Mouse (Mus musculus) cerebellum, adult 2 months (tissue): ENCODE data around the gene Wscd2. TPM values are rescaled to one million over a fixed set of nuclear protein-coding genes. Genes with fewer than 3 reads are reported as not detected.

Experiments used
- DNase-seq, 2 experiments: peaks; one replicate each; pipeline ENCODE4 v3.0.0; 2021
- H3K27ac ChIP-seq: fragments of 200-500 bp; 2 replicates; pipeline ENCODE4 v1.5.1; 2012; ENCODE audit warnings: low read length, control low read depth, inconsistent platforms; ENCODE audit not compliant: insufficient read depth
- H3K27me3 ChIP-seq: fragments of 200-500 bp; 2 replicates; pipeline ENCODE4 v1.6.1; 2012; ENCODE audit warnings: inconsistent platforms, mild to moderate bottlenecking, low read length, moderate library complexity; ENCODE audit not compliant: control insufficient read depth, insufficient read depth
- H3K4me1 ChIP-seq: fragments of 200-500 bp; 2 replicates; pipeline ENCODE4 v1.6.1; 2011; ENCODE audit warnings: low read length; ENCODE audit not compliant: control insufficient read depth, insufficient read depth
- H3K4me3 ChIP-seq: fragments of 200-500 bp; replicated peaks from 2 replicates; pipeline ENCODE3; 2011; ENCODE audit warnings: mild to moderate bottlenecking, low read depth, low read length, control low read depth; ENCODE audit not compliant: insufficient read depth
- CTCF ChIP-seq: fragments of 200-500 bp; IDR thresholded peaks from 2 replicates; pipeline ENCODE4 v1.5.1; 2011; ENCODE audit warnings: low read depth, mild to moderate bottlenecking, control low read depth, low read length, moderate library complexity, borderline replicate concordance; ENCODE audit not compliant: insufficient read depth
- POLR2A ChIP-seq: fragments of 200-500 bp; IDR thresholded peaks from 2 replicates; pipeline ENCODE4 v1.6.1; 2011; ENCODE audit warnings: low read length, control low read depth, borderline replicate concordance; ENCODE audit not compliant: insufficient read depth
- WGBS: fragments of 180-500 bp; shearing (Covaris S2); methylation state at CpG from one replicate; pipeline ENCODE4 v1.1.7; 2018; 5-methylcytosine and 5-hydroxymethylcytosine counted together
- polyA plus RNA-seq: library from polyadenylated mRNA; depleted of rRNA; stranded (reverse); fragments of >200 nt; gene quantifications from 2 replicates; pipeline ENCODE4 v1.2.3, GENCODE M21; 2012

The Wscd2 gene
- polyA plus RNA-seq, 1 experiment = 113 TPM

GRCm38 (mm10) chr5:113496926-113497325 is 6.8 kb downstream of the Wscd2 start:
- TF ChIP-seq CTCF = no peak
- TF ChIP-seq POLR2A = no peak
- Histone ChIP-seq H3K4me3 (no peak overlapping the region), H3K27me3 (no peaks in the 10 kb centered on the region), H3K27ac (0 out of 2 replicates have a peak overlapping the region, but pooled peaks have one; percentile 15), H3K4me1 (peaks cover 33% of the 10 kb centered on the region)
- DNase-seq = peak; percentile 45 to 62
- WGBS = 14% methylated on average over 3 of the region's 3 CpGs

GRCm38 (mm10) chr5:113499421-113499820 is 9.3 kb downstream of the Wscd2 start:
- 21% methylated on average over 11 of the region's 11 CpGs for WGBS
- Histone ChIP-seq H3K4me1 (peaks cover 52% of the 10 kb centered on the region), H3K27me3 (no peaks in the 10 kb centered on the region), H3K27ac (0 out of 2 replicates have a peak overlapping the region, but pooled peaks have one; percentile 0), H3K4me3 (no peak overlapping the region)
- no peak for TF ChIP-seq POLR2A
- DNase-seq = peak in 1 of 2 experiments; percentile 20

- H3K4me1 ChIP-seq = peaks cover 69% of the 10 kb centered on the region
- 3% methylated on average over 10 of the region's 10 CpGs for WGBS
- TF ChIP-seq POLR2A (no peak), CTCF (no peak)
- H3K4me3 ChIP-seq = peak overlapping the region; percentile 35
- no peaks in the 10 kb centered on the region for H3K27me3 ChIP-seq
- peak overlapping the region; percentile 97 for H3K27ac ChIP-seq
- peak; percentile 80 to 85 for DNase-seq
These were observed 13.1 kb downstream of the Wscd2 start for GRCm38 (mm10) chr5:113503276-113503675.

GRCm38 (mm10) chr5:113504654-113505053 is 14.5 kb downstream of the Wscd2 start:
- 14% methylated on average over 4 of the region's 4 CpGs for WGBS

GRCm38 (mm10) chr5:113506065-113506464 is 15.9 kb downstream of the Wscd2 start:
- WGBS = 56% methylated on average over 6 of the region's 6 CpGs
- H3K27ac ChIP-seq = no peak overlapping the region

More at GRCm38 (mm10) chr5:113504654-113505053, 14.5 kb downstream of the Wscd2 start:
- H3K4me1 ChIP-seq = peaks cover 78% of the 10 kb centered on the region
- DNase-seq = peak; percentile 69 to 76
- no peaks in the 10 kb centered on the region for H3K27me3 ChIP-seq
- peak overlapping the region; percentile 8 for H3K27ac ChIP-seq
- no peak for TF ChIP-seq POLR2A
- no peak for TF ChIP-seq CTCF
- no peak overlapping the region for H3K4me3 ChIP-seq

GRCm38 (mm10) chr5:113506779-113507178 is 16.6 kb downstream of the Wscd2 start:
- 54% methylated on average over 5 of the region's 5 CpGs for WGBS
- Histone ChIP-seq H3K4me3 (no peak overlapping the region), H3K4me1 (peaks cover 76% of the 10 kb centered on the region), H3K27ac (0 out of 2 replicates have a peak overlapping the region, but pooled peaks have one; percentile 8), H3K27me3 (no peaks in the 10 kb centered on the region)
- TF ChIP-seq CTCF (no peak), POLR2A (no peak)
- no peak for DNase-seq

More at GRCm38 (mm10) chr5:113506065-113506464, 15.9 kb downstream of the Wscd2 start:
- no peak overlapping the region for H3K4me3 ChIP-seq
- no peak for TF ChIP-seq POLR2A
- TF ChIP-seq CTCF = no peak
- H3K27me3 ChIP-seq = no peaks in the 10 kb centered on the region
- DNase-seq = no peak
- peaks cover 78% of the 10 kb centered on the region for H3K4me1 ChIP-seq

GRCm38 (mm10) chr5:113509167-113509566 is 19.0 kb downstream of the Wscd2 start:
- no peak overlapping the region for H3K4me3 ChIP-seq
- peak overlapping the region; percentile 47; the same call in 1 of the 2 replicates for H3K27ac ChIP-seq
- WGBS = 23% methylated on average over 4 of the region's 4 CpGs
- H3K4me1 ChIP-seq = peaks cover 76% of the 10 kb centered on the region
- DNase-seq = peak; percentile 66 to 74
- no peaks in the 10 kb centered on the region for H3K27me3 ChIP-seq
- TF ChIP-seq CTCF (no peak), POLR2A (no peak)

GRCm38 (mm10) chr5:113513640-113514039 is 23.5 kb downstream of the Wscd2 start:
- DNase-seq = no peak
- TF ChIP-seq POLR2A (no peak), CTCF (no peak)

More at GRCm38 (mm10) chr5:113513640-113514039, 23.5 kb downstream of the Wscd2 start:
- Histone ChIP-seq H3K4me3 (no peak overlapping the region), H3K4me1 (peaks cover 77% of the 10 kb centered on the region), H3K27ac (no peak overlapping the region), H3K27me3 (no peaks in the 10 kb centered on the region)
- WGBS = 22% methylated on average over 8 of the region's 8 CpGs
